Mouse (Mus musculus): ENCODE data around the gene Calr3.
A peak's percentile ranks its signal among the peaks of the same experiment; 100 is the strongest.

Calr3 gene

GRCm38 (mm10) chr8:72434952-72435351, 8.7 kb downstream of the Calr3 start:
- peak; percentile 38 to 40 for DNase-seq

GRCm38 (mm10) chr8:72429676-72430075, 14.0 kb downstream of the Calr3 start:
- DNase-seq: no peak

- no peak for DNase-seq
Measured at GRCm38 (mm10) chr8:72422926-72423325, 20.7 kb downstream of the Calr3 start.

GRCm38 (mm10) chr8:72421362-72422335, 22.0 kb downstream of the Calr3 start, which contains the start of gene Eps15l1:
TSS of gene Eps15l1 (minus strand) at chr8:72421460.
- peak; percentile 98 to 99 for DNase-seq

GRCm38 (mm10) chr8:72420571-72421361, 22.9 kb downstream of the Calr3 start:
- DNase-seq: peak; percentile 32 to 43

- no peak for DNase-seq
Measured at GRCm38 (mm10) chr8:72418073-72418472, 25.6 kb downstream of the Calr3 start.

GRCm38 (mm10) chr8:72415252-72415651, 28.4 kb downstream of the Calr3 start:
- DNase-seq: peak in 1 of 2 experiments; percentile 13

GRCm38 (mm10) chr8:72413839-72414238, 29.8 kb downstream of the Calr3 start:
- DNase-seq: no peak

GRCm38 (mm10) chr8:72409443-72409842, 34.2 kb downstream of the Calr3 start:
- DNase-seq: no peak

- no peak for DNase-seq
Measured at GRCm38 (mm10) chr8:72407878-72408277, 35.8 kb downstream of the Calr3 start.

- DNase-seq: no peak
Measured at GRCm38 (mm10) chr8:72402981-72403380, 40.7 kb downstream of the Calr3 start.

- no peak for DNase-seq
Measured at GRCm38 (mm10) chr8:72401381-72401780, 42.3 kb downstream of the Calr3 start.

GRCm38 (mm10) chr8:72385737-72386136, 57.9 kb downstream of the Calr3 start:
- DNase-seq: no peak

- no peak for DNase-seq
Measured at GRCm38 (mm10) chr8:72382395-72382794, 61.3 kb downstream of the Calr3 start.

GRCm38 (mm10) chr8:72380656-72381055, 63.0 kb downstream of the Calr3 start:
- DNase-seq: peak; percentile 56 to 57

- no peak for DNase-seq
Measured at GRCm38 (mm10) chr8:72376900-72377299, 66.8 kb downstream of the Calr3 start.

- no peak for DNase-seq
Measured at GRCm38 (mm10) chr8:72376309-72376708, 67.4 kb downstream of the Calr3 start.

GRCm38 (mm10) chr8:72375161-72375560, 68.5 kb downstream of the Calr3 start:
- no peak for DNase-seq
